ENCODE assay signal across 22 mouse cellular contexts in genomic region chr12:107904457-107904856, GRCm38 (mm10).
DNase-seq lines count a peak whose midpoint lies in the region; ATAC-seq and TF ChIP-seq lines count a peak whose summit lies in the region.
"Had no signal": no experiment of that assay in that cellular context is flagged by ENCODE, and none has a peak within 500 bp of the region (broad histone marks: within the 10 kb centered on the region; RNA-seq: fewer than 3 reads in every experiment).

No protein-coding gene starts in this region.

- no peak overlapping the region for H3K9ac ChIP-seq in midbrain, embryonic 14.5 days (replicated peaks; ENCODE audit: low read length)
- H3K9ac ChIP-seq: embryonic facial prominence, embryonic 15.5 days; hindbrain, embryonic 13.5 days had no signal

- TF ChIP-seq CTCF in testis, adult 2 months (IDR thresholded peaks at IDR 0.05; ENCODE audit: control insufficient read depth, insufficient read depth, insufficient replicate concordance, low read depth, low read length), result no peak

- no peak overlapping the region for H3K27ac ChIP-seq in testis, adult 2 months (ENCODE audit: control insufficient read depth, insufficient read depth, low read depth, low read length)
- peak overlapping the region; percentile 6; the same call in 1 of the 2 replicates for H3K27ac ChIP-seq in embryonic facial prominence, embryonic 10.5 days (replicated peaks)
- H3K27ac ChIP-seq in midbrain, embryonic 14.5 days (replicated peaks; ENCODE audit: low read depth, low read length), result no peak overlapping the region
- H3K27ac ChIP-seq: embryonic facial prominence, embryonic 15.5 days; forebrain, embryonic 10.5 days; heart, embryonic 10.5 days; hindbrain, embryonic 13.5 days had no signal

- TF ChIP-seq POLR2A in testis, adult 2 months (IDR thresholded peaks at IDR 0.05; ENCODE audit: control insufficient read depth, low read depth, low read length), result no peak

- 82% methylated on average over 11 of the region's 11 CpGs for WGBS in embryonic facial prominence, embryonic 10.5 days
- 80% methylated on average over 11 of the region's 11 CpGs for WGBS in midbrain, embryonic 14.5 days

- H3K36me3 ChIP-seq in testis, adult 2 months (ENCODE audit: control insufficient read depth, insufficient read depth, low read length), result no peaks in the 10 kb centered on the region
- H3K36me3 ChIP-seq in embryonic facial prominence, embryonic 10.5 days (replicated peaks), result no peaks in the 10 kb centered on the region
- H3K36me3 ChIP-seq in midbrain, embryonic 14.5 days (ENCODE audit: control insufficient read depth, insufficient read depth, low read length), result no peaks in the 10 kb centered on the region
- H3K36me3 ChIP-seq: embryonic facial prominence, embryonic 15.5 days; forebrain, embryonic 10.5 days; heart, embryonic 10.5 days; hindbrain, embryonic 13.5 days had no signal

- H3K9me3 ChIP-seq in embryonic facial prominence, embryonic 10.5 days, result peaks cover 7% of the 10 kb centered on the region; the same call in 1 of the 2 replicates
- H3K9me3 ChIP-seq in midbrain, embryonic 14.5 days (ENCODE audit: control insufficient read depth, low read length), result peaks cover 4% of the 10 kb centered on the region; the same call in 1 of the 2 replicates
- H3K9me3 ChIP-seq: embryonic facial prominence, embryonic 15.5 days; heart, embryonic 10.5 days had no signal

- ATAC-seq in frontal cortex, adult (ENCODE audit: low TSS enrichment), result peak; percentile 76
- ATAC-seq in midbrain, embryonic 14.5 days (ENCODE audit: low FRiP score, low TSS enrichment), result no peak
- ATAC-seq: CD4-positive, CD25-positive, alpha-beta regulatory T cell, adult 4 months; forebrain, embryonic 14.5 days had no signal

- H3K4me1 ChIP-seq in testis, adult 2 months (ENCODE audit: control insufficient read depth, insufficient read depth, low read length), result peaks cover 8% of the 10 kb centered on the region
- H3K4me1 ChIP-seq in embryonic facial prominence, embryonic 10.5 days, result peaks cover 17% of the 10 kb centered on the region
- H3K4me1 ChIP-seq in midbrain, embryonic 14.5 days (ENCODE audit: control insufficient read depth, insufficient read depth, low read length), result no peaks in the 10 kb centered on the region
- H3K4me1 ChIP-seq: heart, embryonic 10.5 days had no signal

- peak overlapping the region; percentile 12; the same call in 1 of the 2 replicates for H3K4me3 ChIP-seq in testis, adult 2 months (ENCODE audit: control insufficient read depth, low read depth, low read length)
- no peak overlapping the region for H3K4me3 ChIP-seq in embryonic facial prominence, embryonic 10.5 days
- no peak overlapping the region for H3K4me3 ChIP-seq in midbrain, embryonic 14.5 days (replicated peaks; ENCODE audit: low read depth, low read length)
- H3K4me3 ChIP-seq: embryonic facial prominence, embryonic 15.5 days; erythroblast, embryonic 14.5 days; forebrain, embryonic 10.5 days; heart, embryonic 10.5 days; hindbrain, embryonic 13.5 days had no signal

- no peak for DNase-seq in frontal cortex, postnatal 25 days (ENCODE audit: low spot score in 2 of 2)
- no peak for DNase-seq in testis, postnatal 10 days (ENCODE audit: low spot score)
- no peak for DNase-seq in embryonic facial prominence, embryonic 10.5 days (ENCODE audit: low spot score)
- DNase-seq in midbrain, embryonic 14.5 days, result no peak
- no peak for DNase-seq in kidney, postnatal 4 days
- DNase-seq: adrenal gland, postnatal 14 days; B cell, adult 2 months; cerebellum, adult 2 months; cerebellum, postnatal 10 days; gastrocnemius, postnatal 10 days; heart, adult 18-20 months; heart, postnatal 10 days; heart, postnatal 4 days had no signal

- no peaks in the 10 kb centered on the region for H3K27me3 ChIP-seq in testis, adult 2 months (ENCODE audit: control insufficient read depth, insufficient read depth, low read length)
- no peaks in the 10 kb centered on the region for H3K27me3 ChIP-seq in embryonic facial prominence, embryonic 10.5 days (replicated peaks; ENCODE audit: low read depth, poor library complexity, severe bottlenecking)
- no peaks in the 10 kb centered on the region for H3K27me3 ChIP-seq in midbrain, embryonic 14.5 days (ENCODE audit: control insufficient read depth, insufficient read depth, low read length)
- H3K27me3 ChIP-seq: embryonic facial prominence, embryonic 15.5 days; hindbrain, embryonic 13.5 days had no signal

- H3K4me2 ChIP-seq in midbrain, embryonic 14.5 days (ENCODE audit: low read length), result no peak overlapping the region
- H3K4me2 ChIP-seq: embryonic facial prominence, embryonic 15.5 days; hindbrain, embryonic 13.5 days had no signal
